Mouse (Mus musculus): ENCODE results near the gene Lpar2.

Gene Lpar2

GRCm38 (mm10) chr8:69867696-69868326 is 45.6 kb downstream of the Lpar2 start:
- no peak for DNase-seq (ENCODE audit: low spot score)

DNA sequence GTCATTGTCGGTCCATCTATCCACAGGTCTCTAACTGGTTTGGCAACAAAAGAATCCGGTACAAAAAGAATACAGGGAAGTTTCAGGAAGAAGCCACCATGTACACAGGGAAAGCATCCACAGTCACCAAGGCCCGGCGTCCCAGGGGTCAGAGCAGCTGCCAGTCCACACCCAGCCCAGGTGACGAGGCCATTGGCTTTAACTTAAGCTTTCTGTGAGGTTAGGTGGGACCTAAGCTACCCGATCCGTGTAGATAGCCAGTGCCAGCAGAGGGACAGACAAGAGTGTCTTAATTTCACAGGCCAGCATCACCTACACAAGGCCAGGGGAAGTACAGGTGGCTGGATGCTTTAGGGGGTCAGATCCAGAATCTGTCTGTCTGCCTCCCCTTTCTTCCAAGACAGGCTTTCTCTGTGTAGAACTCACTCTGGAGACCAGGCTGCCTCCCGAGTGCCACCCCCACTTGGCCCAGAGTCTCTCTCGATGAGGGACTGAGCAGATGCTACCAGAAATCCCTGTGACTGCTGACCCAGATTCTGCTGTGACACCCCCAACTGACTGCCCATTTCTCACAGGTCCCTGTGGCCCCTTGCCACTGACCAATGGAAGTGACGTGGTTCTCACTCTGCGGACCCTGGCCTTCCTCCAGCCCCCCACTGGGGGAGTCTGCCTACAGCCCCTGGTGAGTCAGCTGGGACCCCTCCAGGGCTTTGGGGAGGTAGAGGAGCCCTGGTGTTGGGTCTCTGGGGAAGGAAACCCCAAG is 48.0 kb downstream of the Lpar2 start:
- DNase-seq (ENCODE audit: low spot score), result no peak

GRCm38 (mm10) chr8:69870907-69871306 is 48.7 kb downstream of the Lpar2 start:
- DNase-seq (ENCODE audit: low spot score), result no peak

DNA sequence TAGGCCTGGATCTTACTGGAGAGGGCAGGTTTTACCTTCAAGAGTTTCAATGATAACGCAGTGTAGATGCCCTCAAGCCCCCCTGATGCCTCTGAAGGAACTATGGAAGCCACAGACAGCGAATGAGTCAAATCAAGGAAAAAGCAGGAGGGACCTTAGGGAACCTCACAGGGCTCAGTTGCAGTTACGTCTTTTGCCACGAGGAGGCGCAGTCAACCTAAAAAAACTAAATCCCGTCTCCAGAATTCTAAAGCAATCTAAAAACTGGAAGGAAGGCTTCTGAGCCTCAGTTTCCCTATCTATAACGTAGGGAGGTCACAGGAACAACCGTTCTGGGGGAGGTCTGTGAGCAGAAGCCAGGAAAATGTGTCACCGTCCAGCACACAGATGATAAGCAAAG is 51.9 kb downstream of the Lpar2 start:
- no peak for DNase-seq (ENCODE audit: low spot score)

- no peak for DNase-seq (ENCODE audit: low spot score)
Observed at GRCm38 (mm10) chr8:69874654-69875053, 52.4 kb downstream of the Lpar2 start.

- no peak for DNase-seq (ENCODE audit: low spot score)
Observed at GRCm38 (mm10) chr8:69876097-69876496, 53.9 kb downstream of the Lpar2 start.

GRCm38 (mm10) chr8:69876967-69877366 is 54.7 kb downstream of the Lpar2 start:
- DNase-seq (ENCODE audit: low spot score), result no peak

DNA sequence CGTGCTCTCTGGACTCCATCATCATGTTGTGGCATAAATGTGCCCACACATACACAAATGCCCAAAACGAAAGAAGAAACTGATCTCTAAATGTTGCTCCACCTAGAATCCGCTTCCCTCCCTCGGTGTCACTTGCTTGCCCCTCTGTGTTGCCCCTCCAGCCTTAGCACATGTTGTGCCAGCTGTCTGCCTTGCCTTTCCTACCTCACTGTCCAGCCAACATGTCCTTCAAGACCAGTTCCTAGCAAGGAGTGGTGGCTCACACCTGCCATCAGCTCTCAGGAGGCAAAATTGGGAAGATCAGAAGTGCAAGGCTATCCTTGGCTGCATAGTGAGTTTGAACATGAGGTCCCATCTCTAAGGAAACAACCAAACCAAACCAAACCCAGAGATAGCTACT is 55.2 kb downstream of the Lpar2 start:
- DNase-seq (ENCODE audit: low spot score), result no peak

- no peak for DNase-seq (ENCODE audit: low spot score)
Observed at GRCm38 (mm10) chr8:69877992-69878391, 55.8 kb downstream of the Lpar2 start.

- no peak for DNase-seq (ENCODE audit: low spot score)
Observed at GRCm38 (mm10) chr8:69879678-69880077, 57.4 kb downstream of the Lpar2 start.

All from ovary, adult 18-20 months (tissue).